Mouse (Mus musculus) bone marrow, adult 2 months (tissue): ENCODE data around the gene Ttc7b.

ENCODE experiments used
- CTCF ChIP-seq: fragments of 200-500 bp; IDR thresholded peaks from 2 replicates; pipeline ENCODE4 v1.5.1; 2011; ENCODE audit warnings: low read length, control low read depth; ENCODE audit not compliant: control insufficient read depth, insufficient read depth
- POLR2A ChIP-seq: fragments of 200-500 bp; IDR thresholded peaks from 2 replicates; pipeline ENCODE4 v1.6.1; 2011; ENCODE audit warnings: low read depth, mild to moderate bottlenecking, control low read depth, low read length, borderline replicate concordance; ENCODE audit not compliant: control insufficient read depth

DNA sequence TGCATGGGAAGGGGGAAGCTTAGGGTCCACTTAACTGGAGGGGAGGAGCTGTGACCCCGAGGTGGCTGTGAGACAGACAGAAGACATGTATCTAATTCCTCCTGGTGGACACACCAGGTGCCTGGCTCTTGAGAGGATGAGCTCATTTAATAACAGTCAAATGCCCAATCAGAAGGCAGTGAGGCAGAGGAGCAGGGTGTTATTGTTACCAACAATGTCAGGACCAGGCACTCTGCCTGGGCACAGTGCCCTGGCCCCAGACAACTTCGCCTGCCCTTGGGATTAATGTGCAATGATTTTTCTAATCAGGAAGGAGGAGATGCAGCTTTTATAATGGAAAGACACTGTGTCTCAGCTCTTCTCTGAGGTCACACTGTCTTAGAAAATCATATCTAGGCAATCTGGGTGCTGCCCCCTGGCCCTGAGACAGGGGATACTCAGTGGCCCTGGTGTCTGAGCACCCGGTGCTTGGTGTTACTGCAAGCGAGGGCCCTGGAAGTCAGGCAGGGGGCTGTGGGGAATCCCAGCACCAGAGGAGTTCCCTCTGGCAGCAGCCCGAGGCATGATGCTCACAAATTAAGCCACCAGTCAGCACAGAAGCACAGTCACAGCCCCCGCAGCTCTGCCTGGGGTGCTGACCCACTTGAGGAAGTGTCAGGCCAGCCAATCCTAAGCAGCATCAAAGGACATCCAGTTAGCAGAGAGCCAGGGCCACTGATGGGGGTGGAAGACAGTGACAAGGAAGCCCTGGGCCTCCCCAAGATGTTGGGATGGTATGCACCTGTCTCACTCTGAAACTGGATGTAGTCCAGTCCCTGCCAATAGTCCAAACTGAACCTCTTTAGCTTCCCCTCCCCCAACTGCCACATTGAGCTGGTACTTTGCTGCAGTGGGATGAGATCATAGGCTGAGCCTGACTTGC, 209.9 kb downstream of the Ttc7b start:
- TF ChIP-seq CTCF (no peak), POLR2A (no peak)
